Mouse (Mus musculus) kidney, embryonic 16.5 days (tissue): ENCODE measurements around the gene AI413582. TPM values are rescaled to one million over a fixed set of nuclear protein-coding genes. Genes with fewer than 3 reads are reported as not detected.

Source experiments
- ATAC-seq: fragments of 200-750 bp; cut with Nextera tagmentation; 2 replicates; pipeline ENCODE4 v1.8.0; 2017; ENCODE audit warnings: moderate TSS enrichment; ENCODE audit not compliant: low FRiP score, low TSS enrichment
- H3K27ac ChIP-seq: fragments of 300-500 bp; sonication (generic); 2 replicates; pipeline ENCODE4 v1.5.1; 2014; ENCODE audit warnings: low read length
- H3K27me3 ChIP-seq: fragments of 300-500 bp; sonication (generic); 2 replicates; pipeline ENCODE4 v1.6.1; 2014; ENCODE audit warnings: low read length, control low read depth, mixed read lengths; ENCODE audit not compliant: insufficient read depth
- H3K36me3 ChIP-seq: fragments of 300-500 bp; sonication (generic); 2 replicates; pipeline ENCODE4 v1.6.1; 2014; ENCODE audit warnings: low read length, control low read depth, mixed read lengths; ENCODE audit not compliant: insufficient read depth
- H3K4me1 ChIP-seq: fragments of 300-500 bp; sonication (generic); 2 replicates; pipeline ENCODE4 v1.6.1; 2014; ENCODE audit warnings: low read length, control low read depth, mixed read lengths; ENCODE audit not compliant: insufficient read depth
- H3K4me2 ChIP-seq: fragments of 300-500 bp; sonication (generic); replicated peaks from 2 replicates; pipeline ENCODE4 v1.6.1; 2014; ENCODE audit warnings: low read depth, low read length
- H3K4me3 ChIP-seq: fragments of 300-500 bp; sonication (generic); 2 replicates; pipeline ENCODE4 v1.5.1; 2014; ENCODE audit warnings: mild to moderate bottlenecking, low read length
- H3K9ac ChIP-seq: fragments of 300-500 bp; sonication (generic); replicated peaks from 2 replicates; pipeline ENCODE4 v1.6.1; 2014; ENCODE audit warnings: low read length
- H3K9me3 ChIP-seq: fragments of 300-500 bp; sonication (generic); 2 replicates; pipeline ENCODE4 v1.6.1; 2016; ENCODE audit warnings: low read length, control low read depth
- WGBS: fragments of 180-500 bp; shearing (Covaris S2); extraction: QIAGEN DNeasy Blood & Tissue Kit; methylation state at CpG from one replicate; pipeline ENCODE4 v1.1.7; 2014; 5-methylcytosine and 5-hydroxymethylcytosine counted together
- polyA plus RNA-seq: library from polyadenylated mRNA; unstranded; fragments of >200 nt; fragmentation: Nextera tagmentation; extraction: Ambion mirVana; gene quantifications from 2 replicates; pipeline ENCODE4 v1.2.1, GENCODE M21; 2015

Gene AI413582
- polyA plus RNA-seq, 1 experiment from 2014 or later = 23.4 TPM

DNA sequence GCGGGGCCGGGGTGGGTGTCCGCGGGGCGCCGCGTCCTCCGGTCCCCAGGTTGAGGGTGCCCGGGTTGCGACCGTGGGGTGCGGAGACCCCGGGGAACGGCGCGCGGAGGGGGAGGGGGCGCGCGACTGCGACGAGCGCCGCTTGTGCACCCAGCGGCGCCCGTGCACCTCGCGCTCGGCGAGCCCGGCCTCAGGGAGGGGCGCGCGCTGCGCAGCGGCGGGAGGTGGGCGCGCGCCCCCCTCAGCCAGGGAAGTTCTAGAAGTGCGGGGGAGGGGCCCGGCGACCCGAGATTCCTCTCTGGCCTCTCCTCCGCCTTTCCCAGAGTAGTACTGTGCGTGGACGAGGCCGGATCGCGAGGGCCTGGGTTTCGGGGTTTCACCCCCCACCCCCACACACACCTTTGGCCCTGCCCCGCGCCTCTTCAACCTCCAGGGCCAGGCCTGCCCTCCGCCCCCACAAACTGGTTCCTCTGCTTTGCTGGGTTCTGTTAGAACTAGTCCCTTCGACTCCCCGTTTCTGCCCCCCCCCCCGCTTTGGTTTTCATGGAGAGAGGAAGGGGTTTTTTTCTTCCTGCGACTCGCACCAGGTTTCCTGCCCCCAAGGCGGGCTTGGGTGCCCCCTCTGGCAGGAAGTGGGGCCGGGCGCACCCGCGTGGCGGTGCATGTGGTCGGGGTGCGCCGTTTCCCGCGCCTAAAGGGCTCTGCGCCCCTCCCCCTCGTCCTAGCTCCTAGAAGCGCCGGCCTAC is 8.2 kb downstream of the AI413582 start:
- peak overlapping the region; percentile 92 for H3K4me2 ChIP-seq
- H3K36me3 ChIP-seq = peaks cover 9% of the 10 kb centered on the region
- H3K4me1 ChIP-seq = peaks cover 47% of the 10 kb centered on the region
- H3K27ac ChIP-seq = peak overlapping the region; percentile 96
- H3K9ac ChIP-seq = peak overlapping the region; percentile 92
- peak overlapping the region; percentile 80 for H3K4me3 ChIP-seq
- no peaks in the 10 kb centered on the region for H3K9me3 ChIP-seq
- WGBS = under 1% methylated on average over 53 of the region's 75 CpGs
- H3K27me3 ChIP-seq = no peaks in the 10 kb centered on the region
- ATAC-seq = 0 out of 2 replicates have a peak, but pooled peaks have one; percentile 3

- peak within 1 kb of the TSS; percentile 96 for H3K27ac ChIP-seq
- H3K9me3 ChIP-seq = no peaks in the 10 kb centered on the region
- peak; percentile 74 for ATAC-seq
- H3K9ac ChIP-seq = peak within 1 kb of the TSS; percentile 92
- WGBS = under 1% methylated on average over 69 of the region's 79 CpGs
- H3K4me1 ChIP-seq = peaks cover 47% of the 10 kb centered on the region
- H3K27me3 ChIP-seq = no peaks in the 10 kb centered on the region
- H3K4me2 ChIP-seq = peak within 1 kb of the TSS; percentile 92
- peak within 1 kb of the TSS; percentile 80 for H3K4me3 ChIP-seq
- peaks cover 4% of the 10 kb centered on the region; the same call in 1 of the 2 replicates for H3K36me3 ChIP-seq
These were observed 9.1 kb downstream of the AI413582 start, which contains the start of gene Hmga1 for GRCm38 (mm10) chr17:27556315-27557011. Gene Hmga1 (plus strand): TSS chr17:27556497.

- H3K4me1 ChIP-seq = peaks cover 47% of the 10 kb centered on the region
- peak overlapping the region; percentile 92 for H3K9ac ChIP-seq
- peak; percentile 52 for ATAC-seq
- no peaks in the 10 kb centered on the region for H3K27me3 ChIP-seq
- no peaks in the 10 kb centered on the region for H3K9me3 ChIP-seq
- peak overlapping the region; percentile 92 for H3K4me2 ChIP-seq
- under 1% methylated on average over 46 of the region's 55 CpGs for WGBS
- H3K27ac ChIP-seq = peak overlapping the region; percentile 96
- no peaks in the 10 kb centered on the region for H3K36me3 ChIP-seq
- H3K4me3 ChIP-seq = peak overlapping the region; percentile 80
These were observed 9.9 kb downstream of the AI413582 start for GRCm38 (mm10) chr17:27555512-27556172.

DNA sequence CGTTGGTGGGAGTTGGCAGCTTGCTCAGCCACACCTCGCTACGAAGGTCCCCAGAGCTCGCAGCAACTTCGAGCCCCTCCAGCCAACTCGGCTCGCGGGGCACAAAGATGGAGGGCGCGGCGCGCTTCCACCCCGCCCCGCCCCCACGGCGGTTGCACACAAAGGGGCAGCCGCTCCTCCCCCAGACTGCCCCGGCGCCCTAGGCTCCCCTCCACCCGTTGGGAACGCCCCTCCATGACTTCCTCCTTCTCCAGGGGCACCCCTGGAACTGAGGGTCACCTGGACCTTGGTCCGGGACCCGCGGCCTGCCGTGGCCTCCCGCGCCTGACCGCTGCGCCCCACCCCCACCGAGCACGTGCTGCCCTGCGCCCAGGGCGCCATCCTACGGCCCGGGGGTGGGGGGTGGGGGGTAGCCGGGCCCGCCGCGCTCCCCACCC is 10.5 kb downstream of the AI413582 start:
- peak; percentile 37 for ATAC-seq
- H3K27me3 ChIP-seq = no peaks in the 10 kb centered on the region
- H3K9ac ChIP-seq = peak overlapping the region; percentile 92
- 2% methylated on average over 30 of the region's 39 CpGs for WGBS
- no peaks in the 10 kb centered on the region for H3K9me3 ChIP-seq
- H3K27ac ChIP-seq = peak overlapping the region; percentile 96
- peak overlapping the region; percentile 80 for H3K4me3 ChIP-seq
- no peaks in the 10 kb centered on the region for H3K36me3 ChIP-seq
- peak overlapping the region; percentile 92 for H3K4me2 ChIP-seq
- peaks cover 47% of the 10 kb centered on the region for H3K4me1 ChIP-seq

GRCm38 (mm10) chr17:27554062-27554960 is 11.2 kb downstream of the AI413582 start:
- ATAC-seq = no peak
- peaks cover 49% of the 10 kb centered on the region for H3K4me1 ChIP-seq
- no peaks in the 10 kb centered on the region for H3K27me3 ChIP-seq
- H3K9me3 ChIP-seq = no peaks in the 10 kb centered on the region
- WGBS = 49% methylated on average over 20 of the region's 20 CpGs
- H3K4me3 ChIP-seq = peak overlapping the region; percentile 80
- peak overlapping the region; percentile 96 for H3K27ac ChIP-seq
- peak overlapping the region; percentile 92 for H3K9ac ChIP-seq
- peak overlapping the region; percentile 92 for H3K4me2 ChIP-seq
- H3K36me3 ChIP-seq = no peaks in the 10 kb centered on the region

- no peak overlapping the region for H3K27ac ChIP-seq
- peaks cover 38% of the 10 kb centered on the region for H3K4me1 ChIP-seq
- H3K4me2 ChIP-seq = no peak overlapping the region
- 78% methylated on average over 23 of the region's 23 CpGs for WGBS
- H3K36me3 ChIP-seq = no peaks in the 10 kb centered on the region
- no peaks in the 10 kb centered on the region for H3K9me3 ChIP-seq
- H3K9ac ChIP-seq = no peak overlapping the region
- no peak for ATAC-seq
- H3K27me3 ChIP-seq = no peaks in the 10 kb centered on the region
- H3K4me3 ChIP-seq = no peak overlapping the region
These were observed 13.0 kb downstream of the AI413582 start for GRCm38 (mm10) chr17:27552215-27553201.

GRCm38 (mm10) chr17:27551393-27551940 is 14.1 kb downstream of the AI413582 start:
- Histone ChIP-seq H3K4me1 (peaks cover 35% of the 10 kb centered on the region), H3K4me3 (no peak overlapping the region), H3K27ac (no peak overlapping the region), H3K27me3 (no peaks in the 10 kb centered on the region), H3K9ac (no peak overlapping the region), H3K36me3 (no peaks in the 10 kb centered on the region), H3K4me2 (no peak overlapping the region), H3K9me3 (no peaks in the 10 kb centered on the region)
- WGBS = 64% methylated on average over 10 of the region's 10 CpGs
- no peak for ATAC-seq

DNA sequence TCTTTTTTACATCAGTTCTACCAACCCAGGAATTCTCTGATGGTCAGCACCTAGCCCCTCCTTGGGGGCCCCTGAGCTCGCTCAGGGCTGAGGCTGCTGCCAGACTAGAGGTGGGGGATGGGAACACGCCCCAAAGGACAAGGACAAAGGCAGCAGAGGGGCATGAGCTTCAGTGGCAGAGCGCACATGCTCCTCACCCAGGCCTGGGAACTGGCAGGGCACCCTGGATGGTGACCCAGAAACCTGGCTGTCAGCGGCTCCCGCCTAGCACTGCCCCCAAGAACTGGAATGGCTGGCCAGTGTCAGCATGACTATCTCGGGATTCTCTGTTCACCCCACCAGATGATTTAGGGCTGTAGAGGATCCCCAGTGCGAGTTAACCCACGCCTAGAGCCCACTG is 16.3 kb downstream of the AI413582 start:
- no peak overlapping the region for H3K4me2 ChIP-seq
- WGBS = 48% methylated on average over 8 of the region's 8 CpGs
- H3K36me3 ChIP-seq = no peaks in the 10 kb centered on the region
- H3K9me3 ChIP-seq = no peaks in the 10 kb centered on the region
- H3K4me3 ChIP-seq = no peak overlapping the region
- peaks cover 16% of the 10 kb centered on the region for H3K4me1 ChIP-seq
- H3K27ac ChIP-seq = no peak overlapping the region
- no peaks in the 10 kb centered on the region for H3K27me3 ChIP-seq
- peak overlapping the region; percentile 28; the same call in 1 of the 2 replicates for H3K9ac ChIP-seq
- no peak for ATAC-seq
